Mouse (Mus musculus) kidney, postnatal 10 days (tissue): Measurements from ENCODE around the gene Gm45261.

Source experiments
- DNase-seq: peaks from one replicate; pipeline ENCODE4 v3.0.0; 2021; ENCODE audit warnings: mixed read lengths

Gm45261 gene

DNA sequence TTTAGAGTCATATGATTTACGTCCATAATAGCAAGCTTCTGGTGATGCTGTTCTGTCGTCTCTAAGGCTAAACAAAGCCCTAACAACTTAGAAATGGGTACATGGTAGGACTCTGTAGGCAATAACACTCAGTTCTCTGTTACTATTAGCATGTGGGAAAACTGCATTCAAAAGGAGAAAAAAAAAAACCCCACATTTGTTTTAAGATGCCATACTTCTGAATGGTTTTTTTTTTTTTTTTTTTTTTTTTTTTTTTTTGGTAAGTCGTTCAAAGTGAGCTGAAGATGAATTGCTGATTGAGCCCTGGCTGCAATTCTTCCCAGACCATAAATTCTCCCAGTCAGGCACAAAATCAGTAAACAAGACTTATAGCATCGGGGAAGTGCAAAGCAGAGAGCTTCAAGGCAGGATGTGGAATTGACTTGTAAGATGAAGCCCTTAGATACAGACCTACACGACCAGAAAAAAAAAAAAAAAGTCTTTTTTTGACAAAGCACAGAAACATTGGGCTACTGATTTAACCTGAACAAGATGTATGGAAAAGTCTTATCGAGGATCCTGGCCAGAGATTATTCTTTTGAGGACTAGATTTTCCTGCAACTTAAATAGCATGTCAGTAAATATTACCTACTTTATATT lies 51.7 kb downstream of the Gm45261 start:
- DNase-seq, result no peak

DNA sequence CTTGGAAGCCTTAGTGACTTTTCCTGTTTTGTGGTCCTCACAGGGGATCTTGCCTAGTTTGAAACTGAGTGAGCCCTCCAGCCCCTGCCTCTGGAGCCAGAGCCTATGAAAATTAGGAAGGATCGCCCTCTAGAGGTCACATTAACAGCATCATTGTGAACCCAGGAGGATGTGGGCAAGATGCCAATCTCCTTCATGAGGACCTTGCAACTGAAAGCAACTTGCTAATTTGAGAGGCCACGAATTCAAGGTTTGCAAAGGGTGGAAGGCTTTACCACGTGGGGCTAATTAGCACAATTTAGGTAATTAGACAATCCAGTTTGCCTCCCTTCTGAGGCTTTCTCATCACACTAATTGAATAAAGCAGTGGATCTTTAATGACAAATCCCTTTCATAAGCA lies 52.7 kb downstream of the Gm45261 start:
- DNase-seq, result peak; percentile 80

DNA sequence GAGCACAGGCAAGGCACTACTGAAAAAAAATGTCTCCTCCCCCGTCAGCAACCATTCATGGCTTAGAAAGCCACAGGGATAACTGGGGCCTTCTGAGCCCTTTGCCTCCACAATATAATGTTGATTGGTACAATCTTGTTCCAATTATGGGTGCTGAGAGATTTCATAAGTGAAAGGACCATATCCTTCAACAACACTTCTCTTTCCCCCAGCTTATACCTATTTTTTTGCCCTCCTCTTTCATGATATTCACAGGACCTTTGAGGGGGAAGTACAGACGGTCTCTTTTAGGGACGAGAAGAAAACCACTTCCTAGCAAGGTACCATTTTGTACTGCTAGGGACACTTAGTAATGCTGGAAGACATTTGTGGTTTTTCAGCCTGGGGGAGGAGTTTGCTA lies 57.1 kb downstream of the Gm45261 start:
- no peak for DNase-seq

DNA sequence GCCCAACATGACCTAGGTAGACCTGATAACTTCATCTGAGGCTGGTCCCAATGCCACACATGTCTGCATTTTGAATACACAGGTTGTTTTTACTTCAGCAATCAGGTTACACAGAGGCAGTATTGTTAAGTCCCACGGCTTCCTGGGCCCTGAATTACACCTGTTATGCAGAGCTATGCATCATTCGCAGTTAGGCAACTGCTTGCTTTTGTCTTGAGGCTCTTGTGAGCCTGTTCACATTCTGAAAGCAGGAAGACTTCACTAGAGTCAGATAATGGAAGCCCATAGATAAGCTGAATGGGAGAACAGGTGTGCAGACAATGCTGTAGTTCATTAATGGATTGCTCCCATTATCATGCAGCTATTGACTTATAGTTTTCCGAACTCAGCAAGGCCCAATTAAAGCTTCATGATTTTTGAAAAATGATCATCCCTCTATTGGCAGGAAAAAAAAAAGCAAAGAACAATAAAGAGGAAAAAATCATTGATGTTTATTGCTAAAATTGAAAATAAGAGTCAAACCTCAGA lies 57.8 kb downstream of the Gm45261 start:
- DNase-seq, result no peak

DNA sequence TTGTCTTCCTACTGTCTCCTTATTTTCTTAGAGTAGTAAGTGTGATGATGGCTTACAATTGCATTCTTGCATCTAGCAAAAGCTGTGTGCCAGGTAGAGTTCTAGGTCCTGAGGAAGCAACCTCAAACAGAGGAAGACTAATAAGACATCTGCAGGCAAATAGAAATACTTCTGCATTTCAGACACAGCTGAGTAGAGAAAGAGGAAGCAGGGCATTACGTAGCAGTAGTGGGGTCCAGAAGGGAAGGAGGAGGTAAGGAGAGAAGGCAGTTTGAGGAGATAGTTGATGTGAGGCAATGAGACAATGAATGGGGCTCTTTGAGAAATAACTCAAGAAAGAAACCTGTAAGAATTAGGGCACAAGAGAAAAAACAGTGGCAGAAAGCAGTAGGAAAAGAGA lies 59.3 kb downstream of the Gm45261 start:
- DNase-seq, result no peak
